Mouse (Mus musculus) layer of hippocampus, adult 18-20 months (tissue): ENCODE data around the gene Arnt2. TPM values are rescaled to one million over a fixed set of nuclear protein-coding genes. Genes with fewer than 3 reads are reported as not detected.
A peak's percentile ranks its signal among the peaks of the same experiment; 100 is the strongest.

Experiments
- DNase-seq, 2 experiments: peaks; one replicate each; pipeline ENCODE4 v3.0.0; 2022; ENCODE audit warnings: low spot score in 2 of 2
- total RNA-seq, 2 experiments: library from RNA; stranded (reverse); gene quantifications; 2 replicates each; pipeline ENCODE4 v1.2.3; 2021

Gene Arnt2
- total RNA-seq, 2 experiments from 2014 or later, result 158 to 160 TPM

GRCm38 (mm10) chr7:84349976-84350375 is 60.0 kb downstream of the Arnt2 start:
- no peak for DNase-seq

DNA sequence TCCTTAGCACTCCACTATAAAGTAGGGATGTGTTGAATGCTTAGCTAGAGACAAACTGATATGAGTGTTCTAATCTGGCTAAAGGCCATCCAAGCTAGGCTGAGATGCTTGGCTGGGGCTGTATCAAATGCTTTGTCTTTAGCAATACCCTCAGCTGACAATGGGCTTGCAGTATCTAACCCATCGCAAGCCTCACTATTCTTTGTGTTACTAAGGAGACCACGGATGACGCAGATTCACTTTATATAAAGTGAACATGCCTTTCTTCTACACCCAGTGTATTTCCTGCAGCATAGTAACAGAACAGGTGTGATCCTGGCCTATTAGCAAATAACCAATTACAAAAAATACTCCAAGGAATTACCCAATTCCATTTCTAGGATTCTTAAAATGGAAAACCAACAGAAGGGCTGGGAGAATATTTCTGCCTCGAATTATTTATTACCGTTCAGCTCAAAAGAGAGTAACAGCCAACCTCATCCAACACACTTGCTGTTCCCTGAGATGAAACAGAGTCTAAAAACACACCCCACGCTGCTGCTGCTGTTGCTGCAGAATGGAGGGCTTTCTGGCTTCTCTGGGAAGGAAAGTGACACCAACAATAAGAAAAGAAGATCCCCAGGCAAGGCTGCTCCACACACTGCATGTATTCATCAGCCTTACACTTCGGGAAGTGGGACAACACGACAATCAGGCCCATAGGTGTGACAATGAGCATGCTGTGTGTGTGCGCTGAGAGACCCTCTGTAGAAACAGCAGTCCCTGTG is 61.6 kb downstream of the Arnt2 start:
- DNase-seq, result no peak

DNA sequence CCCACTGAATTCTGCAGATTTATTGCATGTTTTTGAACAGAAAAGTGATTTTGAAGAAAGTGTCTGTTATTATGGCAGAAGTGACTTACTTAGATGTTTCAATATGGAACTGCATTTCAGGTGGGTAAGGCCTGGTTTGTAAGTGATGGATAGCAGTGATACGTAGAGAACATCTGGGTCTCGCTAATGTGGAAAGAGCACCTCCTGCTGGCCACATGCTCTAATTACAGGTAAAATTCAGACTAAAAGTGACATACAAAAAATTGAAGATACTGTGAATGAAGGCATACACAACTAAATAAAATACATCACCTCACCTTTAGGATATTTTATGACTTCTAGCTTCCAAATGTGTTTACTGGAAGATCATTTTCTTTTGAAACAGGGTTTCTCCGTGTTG is 66.8 kb downstream of the Arnt2 start:
- no peak for DNase-seq

GRCm38 (mm10) chr7:84341001-84341400 is 69.0 kb downstream of the Arnt2 start:
- no peak for DNase-seq

DNA sequence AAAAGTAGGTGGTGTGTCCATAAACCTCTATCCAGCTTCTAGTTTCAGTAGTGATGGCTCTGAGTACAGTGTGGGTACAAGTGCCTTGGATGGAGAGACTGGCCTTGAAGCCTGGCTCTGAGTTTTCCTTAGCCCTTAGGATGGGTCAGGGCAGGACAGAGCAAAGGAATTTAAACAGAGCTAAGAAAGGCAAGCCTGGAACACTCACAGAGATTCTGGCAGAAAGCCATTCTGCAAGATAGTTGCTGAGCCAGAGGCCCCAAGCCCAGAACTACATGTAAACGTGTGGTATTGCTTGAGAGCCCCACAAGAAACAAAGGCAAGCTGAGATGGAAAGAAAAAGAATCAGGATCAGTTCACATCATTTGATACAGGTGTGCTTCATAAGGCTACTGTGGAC is 70.8 kb downstream of the Arnt2 start:
- no peak for DNase-seq

DNA sequence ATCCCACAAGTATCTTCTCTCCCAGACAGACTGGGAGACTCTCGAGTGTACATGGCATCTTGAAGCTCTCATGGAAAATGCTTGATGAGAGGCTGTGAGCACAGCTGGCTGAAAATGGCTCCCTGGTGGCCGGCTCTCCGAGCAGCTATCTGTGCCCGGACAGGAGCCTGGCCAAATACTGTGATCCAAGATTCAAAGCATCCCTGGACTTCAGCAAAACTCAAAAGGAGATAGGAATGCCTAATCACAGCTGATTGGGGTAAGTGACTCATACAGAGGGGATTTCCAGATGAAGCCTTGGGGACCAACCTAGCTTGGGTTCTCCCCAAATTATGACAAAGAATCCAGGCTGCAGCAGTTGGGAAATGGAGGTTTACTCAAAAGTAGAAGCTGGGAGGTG is 72.2 kb downstream of the Arnt2 start:
- DNase-seq, result no peak

DNA sequence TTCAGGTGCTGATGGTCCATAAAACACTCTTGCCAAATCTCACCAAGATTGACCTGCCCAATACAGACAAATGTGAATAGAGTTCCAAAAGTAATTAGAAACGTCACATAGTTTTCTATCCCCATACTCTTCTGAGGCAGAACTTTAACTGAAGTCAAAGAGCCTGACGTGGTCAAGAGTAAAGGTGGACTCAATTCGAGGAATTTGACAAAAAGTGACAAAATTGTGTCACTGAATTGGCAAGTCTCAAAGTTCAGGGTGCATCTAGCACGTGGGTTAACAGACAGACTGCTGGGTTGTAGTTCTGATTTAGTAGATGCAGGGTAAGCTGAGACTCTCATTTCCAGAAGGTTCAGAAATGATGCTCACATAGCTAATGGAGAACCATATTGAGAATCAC is 73.1 kb downstream of the Arnt2 start:
- DNase-seq, result no peak

GRCm38 (mm10) chr7:84336580-84336886 is 73.4 kb downstream of the Arnt2 start:
- DNase-seq, result no peak

DNA sequence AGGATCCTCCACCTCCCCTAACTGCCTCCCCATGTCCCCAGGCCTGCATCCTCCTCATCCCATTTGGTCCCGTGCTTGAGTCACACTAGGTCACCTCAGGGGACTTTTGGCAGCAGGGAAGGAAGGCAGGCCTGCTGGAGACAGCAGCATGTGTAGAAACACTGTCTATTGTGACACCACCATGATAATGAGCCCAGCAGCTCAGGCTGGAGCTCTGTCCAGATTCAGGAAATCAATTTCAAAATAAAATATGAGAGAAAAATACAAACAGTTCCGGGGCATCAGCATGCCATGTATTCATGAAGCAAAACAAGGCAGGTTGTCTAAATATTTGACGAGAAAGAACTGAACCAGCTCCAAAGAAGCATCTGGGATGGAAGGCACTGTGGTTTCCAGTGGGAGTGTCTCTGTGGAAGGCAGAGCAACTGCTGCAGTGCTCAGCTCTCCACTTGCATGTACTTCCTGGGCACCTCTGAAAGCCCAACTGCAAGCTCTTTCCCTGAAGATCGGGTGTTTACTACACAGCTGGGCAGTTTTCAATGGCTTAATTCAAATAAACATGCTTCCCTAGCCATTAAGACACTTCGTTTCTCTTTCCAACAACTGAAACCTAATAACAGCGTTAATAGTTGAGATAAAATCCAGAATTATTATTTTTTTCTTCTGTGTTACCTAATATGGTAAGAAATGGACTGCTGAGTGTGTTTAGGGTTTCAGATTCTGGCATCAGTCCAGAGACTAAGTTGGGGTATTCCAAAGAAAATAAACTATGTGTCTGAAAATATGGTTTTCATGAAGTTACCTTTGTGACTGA is 74.0 kb downstream of the Arnt2 start:
- peak in 1 of 2 experiments; percentile 45 for DNase-seq

DNA sequence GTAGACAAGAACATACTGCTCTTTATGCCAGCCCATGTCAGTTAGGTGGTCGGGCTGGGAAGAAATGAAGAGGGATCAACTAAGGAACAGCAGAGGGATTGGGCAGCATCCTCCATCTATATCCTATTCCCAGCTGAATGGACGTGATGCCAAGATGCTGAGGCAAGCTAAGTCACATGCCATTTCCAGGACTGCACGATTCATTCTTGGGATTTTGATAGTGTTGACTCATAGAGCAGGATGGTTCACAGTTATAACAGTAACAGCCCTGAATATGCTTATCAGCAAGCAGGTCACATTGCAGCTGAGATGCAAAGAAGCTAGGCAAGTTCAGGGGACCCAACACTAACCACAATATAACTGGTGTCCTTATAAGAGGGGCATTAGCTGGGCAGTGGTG is 76.0 kb downstream of the Arnt2 start:
- DNase-seq, result no peak

GRCm38 (mm10) chr7:84332295-84333168 is 77.4 kb downstream of the Arnt2 start:
- no peak for DNase-seq

DNA sequence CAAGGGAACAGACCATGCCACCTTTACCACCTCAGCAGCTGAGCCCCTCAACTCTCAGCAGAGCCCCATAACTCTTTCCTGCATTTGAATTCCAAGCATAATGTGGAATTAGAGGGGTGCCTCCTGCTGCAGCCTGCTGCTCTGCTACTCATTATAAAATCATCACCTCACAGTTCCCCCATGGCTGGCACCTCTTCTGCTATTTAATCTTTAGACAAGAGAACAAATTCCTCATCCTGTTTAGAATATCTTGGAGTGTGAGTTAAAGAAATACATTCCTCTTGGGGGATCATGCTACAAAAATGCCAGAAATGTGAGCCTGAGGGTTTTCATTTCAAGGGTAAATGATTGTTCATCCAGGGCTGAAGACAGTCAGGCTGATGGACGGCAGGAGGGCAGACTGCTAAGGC is 80.8 kb downstream of the Arnt2 start:
- no peak for DNase-seq

DNA sequence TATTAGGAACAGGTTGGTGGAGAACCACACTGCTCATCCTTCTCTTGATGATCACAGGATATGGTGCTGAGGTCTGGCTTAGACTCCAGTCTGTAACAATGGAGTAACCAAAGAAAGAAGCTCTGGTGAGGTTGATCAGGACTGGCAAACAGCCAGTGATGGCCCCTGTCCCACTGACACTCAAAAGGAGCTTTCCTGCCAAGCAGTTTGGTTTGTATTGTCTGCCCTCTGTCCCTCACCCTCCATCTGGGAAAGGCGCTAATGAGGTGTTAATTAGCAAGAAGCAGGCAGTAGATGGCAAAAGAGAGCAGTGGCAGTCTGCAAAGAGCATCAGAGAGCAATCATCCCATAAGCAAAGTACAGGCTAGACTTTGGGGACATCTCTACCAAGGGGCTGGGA is 81.2 kb downstream of the Arnt2 start:
- no peak for DNase-seq

DNA sequence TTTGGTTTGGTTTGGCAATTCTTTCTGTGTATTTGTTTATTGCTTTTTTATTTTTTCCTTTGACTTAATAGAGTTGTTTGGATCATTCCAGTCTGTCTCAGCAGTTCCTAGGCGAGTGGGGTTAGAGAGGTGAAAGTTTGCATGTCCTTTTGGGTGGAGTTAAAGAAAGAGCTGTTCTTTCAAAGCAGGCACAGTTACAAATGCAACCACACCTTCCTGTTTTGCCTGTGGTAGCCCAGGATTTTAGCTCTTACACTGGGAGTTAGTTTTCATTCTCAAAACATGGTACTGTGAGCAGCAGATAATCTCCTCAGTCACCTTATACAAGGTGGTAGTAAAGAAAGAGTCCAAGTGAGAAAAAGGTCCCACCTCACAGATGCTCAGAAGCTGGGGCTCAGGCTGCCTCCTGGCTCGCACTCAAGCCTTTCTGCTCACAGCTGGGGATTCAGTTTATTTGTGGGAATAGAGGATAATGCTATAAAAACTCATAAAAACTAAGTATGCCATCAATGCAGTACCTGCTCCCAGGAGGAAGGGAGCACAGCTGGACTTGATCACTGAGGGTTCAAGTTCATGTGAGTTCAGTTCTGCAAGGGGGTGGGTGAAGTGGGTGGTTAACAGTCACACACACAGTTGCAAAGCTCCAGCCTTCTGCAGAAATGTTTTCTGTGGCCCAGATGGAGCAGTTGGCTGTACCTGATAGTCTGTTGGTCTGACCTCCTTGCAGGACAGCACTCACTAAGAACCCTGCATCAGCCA is 84.2 kb downstream of the Arnt2 start:
- no peak for DNase-seq

GRCm38 (mm10) chr7:84321542-84321941 is 88.4 kb downstream of the Arnt2 start:
- no peak for DNase-seq

GRCm38 (mm10) chr7:84315353-84316003 is 94.5 kb downstream of the Arnt2 start:
- DNase-seq, result no peak

DNA sequence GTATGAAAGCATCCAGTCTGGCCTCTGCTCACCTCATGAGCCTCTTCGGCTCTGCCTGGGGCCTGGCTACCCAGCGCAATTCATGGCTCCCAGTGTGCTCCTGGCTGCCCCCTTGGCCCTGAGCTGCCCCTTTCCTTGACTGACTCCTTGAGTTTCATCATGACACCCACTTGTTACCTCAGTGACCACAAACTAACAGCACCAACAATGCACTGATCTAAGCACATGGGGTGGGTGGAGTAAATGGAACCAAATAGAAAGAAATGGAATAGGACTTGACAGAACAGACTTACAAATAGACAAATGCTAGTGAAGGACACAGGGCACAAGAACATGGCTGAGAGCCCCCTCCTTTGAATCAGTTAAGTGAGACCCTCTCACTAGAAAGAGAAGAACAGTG is 95.2 kb downstream of the Arnt2 start:
- no peak for DNase-seq

DNA sequence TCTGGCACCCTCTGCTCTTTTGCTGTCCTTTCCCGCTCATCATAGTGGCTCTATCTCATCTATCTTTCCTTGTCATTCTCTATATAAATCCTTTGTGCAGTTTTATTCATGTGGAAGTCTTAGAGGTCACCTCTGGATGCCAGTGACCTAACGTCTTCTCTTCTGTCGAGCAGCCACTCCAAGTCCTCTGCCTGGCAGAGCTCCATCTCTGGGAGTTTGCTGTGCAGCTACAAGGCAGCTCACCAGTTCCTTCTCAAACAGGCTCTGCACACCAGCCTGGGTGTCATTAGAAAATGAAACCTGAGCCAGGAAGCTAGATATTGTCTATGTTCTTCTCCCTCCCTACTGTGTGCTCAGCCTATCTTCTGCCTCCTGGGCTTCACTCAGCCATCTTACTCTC is 98.4 kb downstream of the Arnt2 start:
- no peak for DNase-seq

DNA sequence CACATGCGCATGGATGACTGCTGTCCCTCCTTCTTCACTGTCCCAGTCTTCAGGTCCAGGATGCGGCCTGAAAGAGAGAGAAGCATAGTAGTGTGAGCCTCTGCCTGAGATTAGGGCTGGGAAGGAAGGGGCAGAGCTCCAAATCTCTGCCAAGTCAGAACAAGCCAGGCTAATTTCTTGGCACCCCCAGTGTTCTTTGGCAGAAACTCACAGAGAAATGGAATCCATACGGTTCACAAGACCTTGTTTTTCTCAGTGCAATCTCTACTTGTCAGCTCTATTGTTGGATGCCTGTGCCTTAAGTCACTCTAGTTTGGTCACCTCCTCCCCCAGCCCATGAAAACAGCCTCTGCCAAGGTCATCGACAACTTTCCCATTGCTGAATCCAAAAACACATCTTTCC is 99.1 kb downstream of the Arnt2 start:
- DNase-seq, result no peak

GRCm38 (mm10) chr7:84307329-84307925 is 102.5 kb downstream of the Arnt2 start:
- DNase-seq, result peak in 1 of 2 experiments; percentile 58
